Mouse (Mus musculus) kidney, postnatal 0 days (tissue): ENCODE data around the gene Baz2b. TPM values are rescaled to one million over a fixed set of nuclear protein-coding genes. Genes with fewer than 3 reads are reported as not detected.

Experiments used
- ATAC-seq: fragments of 200-750 bp; cut with Nextera tagmentation; replicated peaks from 2 replicates; pipeline ENCODE4 v1.8.0; 2017; ENCODE audit warnings: low read depth, moderate number of reproducible peaks, moderate TSS enrichment, moderate library complexity; ENCODE audit not compliant: low FRiP score
- DNase-seq: peaks from one replicate; pipeline ENCODE4 v3.0.0-alpha.2; 2016; ENCODE audit warnings: low spot score
- H3K27ac ChIP-seq: fragments of 300-500 bp; sonication (generic); 2 replicates; pipeline ENCODE4 v1.5.1; 2014; ENCODE audit warnings: mild to moderate bottlenecking
- H3K27me3 ChIP-seq: fragments of 300-500 bp; sonication (generic); 2 replicates; pipeline ENCODE4 v1.6.1; 2014; ENCODE audit warnings: low read length, mixed read lengths; ENCODE audit not compliant: insufficient read depth
- H3K36me3 ChIP-seq: fragments of 300-500 bp; sonication (generic); 2 replicates; pipeline ENCODE4 v1.6.1; 2014; ENCODE audit warnings: low read length, mixed read lengths; ENCODE audit not compliant: insufficient read depth
- H3K4me1 ChIP-seq: fragments of 300-500 bp; sonication (generic); replicated peaks from 2 replicates; pipeline ENCODE4 v1.6.1; 2014; ENCODE audit warnings: antibody characterized with exemption, low read length, mixed read lengths; ENCODE audit not compliant: insufficient read depth
- H3K4me2 ChIP-seq: fragments of 300-500 bp; sonication (generic); 2 replicates; pipeline ENCODE4 v1.6.1; 2014; ENCODE audit warnings: mild to moderate bottlenecking, low read length, moderate library complexity, mixed read lengths
- H3K4me3 ChIP-seq: fragments of 300-500 bp; sonication (generic); replicated peaks from 2 replicates; pipeline ENCODE4 v1.5.1; 2014; ENCODE audit warnings: low read depth, low read length
- H3K9ac ChIP-seq: fragments of 300-500 bp; sonication (generic); 2 replicates; pipeline ENCODE4 v1.6.1; 2014; ENCODE audit warnings: low read depth, low read length
- H3K9me3 ChIP-seq: fragments of 300-500 bp; sonication (generic); replicated peaks from 2 replicates; pipeline ENCODE4 v1.6.1; 2016; ENCODE audit warnings: low read length, inconsistent platforms, mixed read lengths
- CTCF ChIP-seq: IDR thresholded peaks from 2 replicates; pipeline ENCODE4 v1.5.1; 2016; ENCODE audit warnings: antibody characterized with exemption, low read depth, mild to moderate bottlenecking, moderate library complexity
- WGBS: fragments of 180-500 bp; shearing (Covaris S2); extraction: QIAGEN DNeasy Blood & Tissue Kit; methylation state at CpG from one replicate; pipeline ENCODE4 v1.1.7; 2014; 5-methylcytosine and 5-hydroxymethylcytosine counted together
- polyA plus RNA-seq: library from polyadenylated mRNA; unstranded; fragments of >200 nt; fragmentation: Nextera tagmentation; extraction: Ambion mirVana; gene quantifications from 2 replicates; pipeline ENCODE4 v1.2.1, GENCODE M21; 2015

The Baz2b gene
- polyA plus RNA-seq, 1 experiment from 2014 or later, result 51.7 TPM

GRCm38 (mm10) chr2:60124648-60125048 is 85.0 kb downstream of the Baz2b start:
- H3K36me3 ChIP-seq, result no peaks in the 10 kb centered on the region
- WGBS, result 2% methylated on average over 31 of the region's 47 CpGs
- peak overlapping the region; percentile 94 for H3K9ac ChIP-seq
- no peaks in the 10 kb centered on the region for H3K27me3 ChIP-seq
- H3K4me2 ChIP-seq, result peak overlapping the region; percentile 65
- no peak for TF ChIP-seq CTCF
- DNase-seq, result peak; percentile 82
- H3K9me3 ChIP-seq, result no peaks in the 10 kb centered on the region
- ATAC-seq, result peak; percentile 83
- H3K4me3 ChIP-seq, result peak overlapping the region; percentile 63
- peak overlapping the region; percentile 96 for H3K27ac ChIP-seq
- peaks cover 9% of the 10 kb centered on the region; the same call in 1 of the 2 replicates for H3K4me1 ChIP-seq

GRCm38 (mm10) chr2:60123911-60124647 is 85.6 kb downstream of the Baz2b start:
- Histone ChIP-seq H3K27ac (peak overlapping the region; percentile 96), H3K4me1 (peaks cover 9% of the 10 kb centered on the region; the same call in 1 of the 2 replicates), H3K9me3 (no peaks in the 10 kb centered on the region), H3K4me2 (peak overlapping the region; percentile 65), H3K4me3 (peak overlapping the region; percentile 63), H3K27me3 (no peaks in the 10 kb centered on the region), H3K9ac (peak overlapping the region; percentile 94), H3K36me3 (no peaks in the 10 kb centered on the region)
- 4% methylated on average over 13 of the region's 13 CpGs for WGBS
- TF ChIP-seq CTCF, result no peak
- no peak for ATAC-seq
- no peak for DNase-seq

GRCm38 (mm10) chr2:60123061-60123874 is 86.4 kb downstream of the Baz2b start:
- Histone ChIP-seq H3K4me3 (no peak overlapping the region), H3K27me3 (no peaks in the 10 kb centered on the region), H3K4me2 (peak overlapping the region; percentile 33; the same call in 1 of the 2 replicates), H3K36me3 (no peaks in the 10 kb centered on the region), H3K27ac (no peak overlapping the region), H3K4me1 (peaks cover 13% of the 10 kb centered on the region; the same call in 1 of the 2 replicates), H3K9ac (no peak overlapping the region), H3K9me3 (no peaks in the 10 kb centered on the region)
- no peak for DNase-seq
- ATAC-seq, result no peak
- no peak for TF ChIP-seq CTCF
- WGBS, result 52% methylated on average over 6 of the region's 6 CpGs

- Histone ChIP-seq H3K4me3 (no peak overlapping the region), H3K9ac (no peak overlapping the region), H3K4me2 (no peak overlapping the region), H3K27ac (no peak overlapping the region; the same call in 1 of the 2 replicates), H3K27me3 (no peaks in the 10 kb centered on the region), H3K36me3 (no peaks in the 10 kb centered on the region), H3K4me1 (peaks cover 13% of the 10 kb centered on the region; the same call in 1 of the 2 replicates), H3K9me3 (no peaks in the 10 kb centered on the region)
- TF ChIP-seq CTCF, result no peak
- ATAC-seq (no peak), DNase-seq (peak; percentile 61)
- WGBS, result 55% methylated on average over 2 of the region's 2 CpGs
These were observed 87.5 kb downstream of the Baz2b start for GRCm38 (mm10) chr2:60122188-60122587.

- TF ChIP-seq CTCF, result no peak
- no peaks in the 10 kb centered on the region for H3K27me3 ChIP-seq
- no peak overlapping the region for H3K4me3 ChIP-seq
- ATAC-seq (no peak), DNase-seq (no peak)
- H3K27ac ChIP-seq, result no peak overlapping the region
- whole genome bisulfite sequencing, result 52% methylated on average over 2 of the region's 2 CpGs
- no peaks in the 10 kb centered on the region for H3K36me3 ChIP-seq
- no peak overlapping the region for H3K4me2 ChIP-seq
- H3K9me3 ChIP-seq, result no peaks in the 10 kb centered on the region
- H3K9ac ChIP-seq, result no peak overlapping the region
- H3K4me1 ChIP-seq, result peaks cover 18% of the 10 kb centered on the region; the same call in 1 of the 2 replicates
These were observed 89.0 kb downstream of the Baz2b start for GRCm38 (mm10) chr2:60120681-60121080.
